Mouse (Mus musculus) spleen, postnatal 14 days (tissue): ENCODE results near the gene Opalin.

Experiments
- DNase-seq, 2 experiments: peaks; one replicate each; pipeline ENCODE4 v3.0.0; 2021 to 2022; ENCODE audit warnings: low spot score in 2 of 2

Opalin gene

DNA sequence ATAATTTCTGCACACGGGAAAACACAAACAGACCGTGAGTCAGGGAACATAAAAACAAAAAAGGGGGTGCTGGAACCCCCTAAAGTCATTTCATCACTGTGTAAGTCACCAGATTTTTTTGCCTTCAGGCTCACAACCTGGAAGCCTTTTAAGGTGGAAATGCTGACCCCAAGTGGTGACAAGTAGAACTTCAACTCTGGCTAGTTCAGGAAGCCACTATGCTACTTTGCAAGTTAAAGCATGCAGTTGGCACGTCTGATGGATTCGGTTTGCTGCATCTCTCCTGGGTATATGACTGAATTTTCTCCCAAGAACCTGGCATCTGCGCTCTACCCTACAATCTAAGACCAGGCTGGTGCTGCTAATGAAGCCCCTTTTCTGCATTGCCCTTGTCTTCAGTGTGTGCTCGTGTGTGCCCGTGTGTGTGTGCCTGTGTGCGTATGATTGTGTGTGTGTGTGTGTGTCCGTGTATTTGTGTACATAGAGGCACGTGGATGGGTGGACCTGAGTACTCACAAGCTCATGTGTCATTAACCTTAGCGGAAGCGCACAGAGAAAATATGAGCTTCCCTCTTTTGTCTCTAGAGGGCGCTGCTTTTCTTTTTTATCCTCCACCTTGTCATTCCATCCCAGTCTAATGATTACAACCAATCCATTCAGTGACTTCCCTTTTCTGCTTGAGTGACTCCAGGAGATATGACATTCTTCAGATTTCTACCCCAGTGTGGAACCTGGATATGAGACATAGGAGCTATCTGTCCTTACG lies 60.8 kb downstream of the Opalin start:
- peak; percentile 19 to 50 for DNase-seq

DNA sequence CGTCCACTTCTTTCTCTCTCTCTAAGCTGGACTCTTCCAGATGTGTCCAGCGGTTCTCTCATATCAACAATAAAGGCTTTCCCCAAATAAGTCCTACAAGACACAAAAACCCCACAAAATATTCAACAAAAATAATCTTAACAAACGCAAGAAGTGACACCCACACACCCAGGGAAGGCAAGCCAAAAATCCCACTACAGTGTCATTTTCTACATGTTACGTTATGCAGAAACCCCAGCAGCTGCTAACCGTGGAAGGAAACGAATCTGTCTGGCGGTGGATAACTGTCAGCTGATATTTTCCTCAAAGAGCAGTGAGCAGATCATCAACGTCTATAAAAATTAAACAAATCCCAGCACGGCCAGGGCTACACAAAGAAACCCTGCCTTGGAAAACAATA lies 62.9 kb downstream of the Opalin start:
- no peak for DNase-seq

- DNase-seq, result no peak
Observed at GRCm38 (mm10) chr19:41013591-41013990, 63.3 kb downstream of the Opalin start.
